Mouse (Mus musculus): ENCODE data around the gene Cdc26. TPM values are rescaled to one million over a fixed set of nuclear protein-coding genes. Genes with fewer than 3 reads are reported as not detected.

Cdc26 gene
- polyA plus RNA-seq, 1 experiment: 31.7 TPM

DNA sequence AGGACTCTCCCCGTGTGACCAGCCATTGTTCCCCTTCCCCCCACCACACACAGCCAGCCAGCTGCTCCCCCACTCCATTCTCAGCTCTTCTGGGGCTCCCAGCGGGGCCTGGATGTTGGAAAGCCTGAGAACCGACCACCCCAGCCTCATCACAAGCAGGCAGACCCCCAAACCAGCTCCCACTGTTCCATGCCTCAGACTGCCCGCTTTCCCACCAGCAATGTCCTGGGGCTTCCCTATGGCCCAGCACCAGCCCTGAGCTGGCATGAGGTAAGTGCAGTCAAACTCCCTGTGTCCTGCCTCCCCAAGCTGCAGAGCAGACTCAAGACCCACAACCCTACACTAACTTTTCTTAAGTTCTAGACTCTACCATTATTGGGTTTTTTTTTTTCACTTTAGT is 2.3 kb downstream of the Cdc26 start:
- H3K4me3 ChIP-seq (ENCODE audit: insufficient read depth, low read depth, low read length): no peak overlapping the region

GRCm38 (mm10) chr4:62398956-62399355 is 9.5 kb downstream of the Cdc26 start:
- Histone ChIP-seq H3K4me3 (ENCODE audit: insufficient read depth, low read depth, low read length) (no peak overlapping the region), H3K4me1 (ENCODE audit: control insufficient read depth, insufficient read depth, low read length) (no peaks in the 10 kb centered on the region), H3K27me3 (replicated peaks; ENCODE audit: control insufficient read depth, insufficient read depth, low read length) (no peaks in the 10 kb centered on the region), H3K36me3 (ENCODE audit: control insufficient read depth, insufficient read depth, low read length) (peaks cover 7% of the 10 kb centered on the region), H3K27ac (ENCODE audit: insufficient read depth, low read depth, low read length) (no peak overlapping the region)
- TF ChIP-seq CTCF (conservative IDR thresholded peaks at IDR 0.05; ENCODE audit: insufficient read depth, insufficient read length, low read depth, low read length) (no peak), POLR2A (IDR thresholded peaks at IDR 0.05; ENCODE audit: low read depth, low read length) (no peak)
- 77% methylated on average over 3 of the region's 3 CpGs for WGBS
- no peak for DNase-seq

More for the DNA sequence above, 2.3 kb downstream of the Cdc26 start:
- TF ChIP-seq POLR2A (IDR thresholded peaks at IDR 0.05; ENCODE audit: low read depth, low read length): no peak
- TF ChIP-seq CTCF (conservative IDR thresholded peaks at IDR 0.05; ENCODE audit: insufficient read depth, insufficient read length, low read depth, low read length): no peak
- WGBS: 83% methylated on average over 4 of the region's 4 CpGs
- no peak overlapping the region for H3K27ac ChIP-seq (ENCODE audit: insufficient read depth, low read depth, low read length)
- no peaks in the 10 kb centered on the region; the same call in 1 of the 2 replicates for H3K36me3 ChIP-seq (ENCODE audit: control insufficient read depth, insufficient read depth, low read length)
- no peaks in the 10 kb centered on the region for H3K27me3 ChIP-seq (replicated peaks; ENCODE audit: control insufficient read depth, insufficient read depth, low read length)
- H3K4me1 ChIP-seq (ENCODE audit: control insufficient read depth, insufficient read depth, low read length): peaks cover 3% of the 10 kb centered on the region; the same call in 1 of the 2 replicates
- DNase-seq: no peak

DNA sequence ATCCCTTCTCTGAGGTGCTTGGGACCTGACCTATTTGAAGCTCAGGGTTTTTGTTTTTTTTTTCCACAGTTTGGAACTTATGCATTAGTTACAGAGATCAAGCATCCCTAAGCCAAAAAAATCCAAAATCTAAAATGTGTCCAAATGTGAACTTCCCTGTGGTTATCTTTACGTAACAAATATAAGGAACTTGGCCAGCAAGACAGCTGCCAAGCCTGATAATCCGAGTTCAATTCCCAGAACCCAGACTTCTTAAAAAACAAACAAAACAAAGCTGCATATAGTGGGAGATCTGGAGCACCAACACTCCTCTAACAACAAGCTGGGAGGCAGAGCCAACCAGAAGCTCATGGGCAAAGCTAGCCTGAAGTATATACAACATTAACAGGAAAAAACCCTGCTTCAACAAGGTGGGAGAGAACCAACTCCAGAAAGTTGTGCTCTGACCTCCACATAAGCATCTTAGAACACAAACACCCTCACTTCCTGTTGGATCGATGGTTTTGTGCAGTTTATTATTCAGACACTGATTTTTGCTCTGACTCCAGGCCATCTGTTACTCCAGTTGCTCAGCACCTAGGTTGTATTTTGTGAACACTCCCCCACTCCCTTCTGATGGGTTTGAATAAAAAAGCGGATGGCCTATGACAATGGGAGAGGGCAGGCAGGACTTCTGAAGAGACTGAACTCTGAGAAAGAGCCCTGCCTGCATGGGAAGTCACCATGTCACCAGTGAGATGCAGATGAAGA is 10.7 kb downstream of the Cdc26 start:
- Histone ChIP-seq H3K27ac (ENCODE audit: insufficient read depth, low read depth, low read length) (no peak overlapping the region), H3K27me3 (replicated peaks; ENCODE audit: control insufficient read depth, insufficient read depth, low read length) (no peaks in the 10 kb centered on the region), H3K4me3 (ENCODE audit: insufficient read depth, low read depth, low read length) (no peak overlapping the region), H3K36me3 (ENCODE audit: control insufficient read depth, insufficient read depth, low read length) (peaks cover 7% of the 10 kb centered on the region), H3K4me1 (ENCODE audit: control insufficient read depth, insufficient read depth, low read length) (no peaks in the 10 kb centered on the region)
- WGBS: 70% methylated on average over 4 of the region's 4 CpGs
- TF ChIP-seq POLR2A (IDR thresholded peaks at IDR 0.05; ENCODE audit: low read depth, low read length): no peak
- no peak for DNase-seq

GRCm38 (mm10) chr4:62395806-62396205 is 12.6 kb downstream of the Cdc26 start:
- Histone ChIP-seq H3K36me3 (ENCODE audit: control insufficient read depth, insufficient read depth, low read length) (peaks cover 7% of the 10 kb centered on the region), H3K27ac (ENCODE audit: insufficient read depth, low read depth, low read length) (no peak overlapping the region), H3K27me3 (replicated peaks; ENCODE audit: control insufficient read depth, insufficient read depth, low read length) (no peaks in the 10 kb centered on the region), H3K4me1 (ENCODE audit: control insufficient read depth, insufficient read depth, low read length) (peaks cover under 1% of the 10 kb centered on the region; the same call in 1 of the 2 replicates), H3K4me3 (ENCODE audit: insufficient read depth, low read depth, low read length) (no peak overlapping the region)
- 67% methylated on average over 1 of the region's 1 CpGs for WGBS
- TF ChIP-seq CTCF (conservative IDR thresholded peaks at IDR 0.05; ENCODE audit: insufficient read depth, insufficient read length, low read depth, low read length): no peak
- no peak for TF ChIP-seq POLR2A (IDR thresholded peaks at IDR 0.05; ENCODE audit: low read depth, low read length)
- no peak for DNase-seq

- Histone ChIP-seq H3K36me3 (ENCODE audit: control insufficient read depth, insufficient read depth, low read length) (peaks cover 7% of the 10 kb centered on the region), H3K27ac (ENCODE audit: insufficient read depth, low read depth, low read length) (no peak overlapping the region), H3K27me3 (replicated peaks; ENCODE audit: control insufficient read depth, insufficient read depth, low read length) (no peaks in the 10 kb centered on the region), H3K4me1 (ENCODE audit: control insufficient read depth, insufficient read depth, low read length) (peaks cover 10% of the 10 kb centered on the region; the same call in 1 of the 2 replicates), H3K4me3 (ENCODE audit: insufficient read depth, low read depth, low read length) (no peak overlapping the region)
- peak; percentile 34 for DNase-seq
- 51% methylated on average over 6 of the region's 6 CpGs for WGBS
- no peak for TF ChIP-seq CTCF (conservative IDR thresholded peaks at IDR 0.05; ENCODE audit: insufficient read depth, insufficient read length, low read depth, low read length)
These were observed 15.0 kb downstream of the Cdc26 start for GRCm38 (mm10) chr4:62393459-62393858.

DNA sequence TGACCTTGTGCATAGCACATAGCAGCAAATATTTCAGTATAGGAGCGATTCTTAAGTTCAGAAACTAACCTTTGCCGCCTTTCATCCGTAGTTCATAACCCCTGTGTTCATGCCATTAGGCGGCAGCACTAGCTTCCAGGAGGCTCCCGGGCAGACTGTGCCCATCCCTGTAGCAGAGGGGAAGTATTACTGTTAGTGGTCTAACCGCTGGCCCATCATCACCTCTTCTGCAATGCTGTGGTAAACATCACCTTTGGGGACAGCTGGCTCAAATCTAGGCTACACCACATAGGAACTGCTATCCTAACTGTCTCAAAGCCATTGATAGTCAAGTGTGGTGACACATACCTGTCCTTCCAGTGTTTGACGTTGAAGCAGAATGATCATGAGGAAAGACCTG is 16.6 kb downstream of the Cdc26 start:
- H3K4me1 ChIP-seq (ENCODE audit: control insufficient read depth, insufficient read depth, low read length): peaks cover 10% of the 10 kb centered on the region; the same call in 1 of the 2 replicates
- H3K4me3 ChIP-seq (ENCODE audit: insufficient read depth, low read depth, low read length): no peak overlapping the region
- H3K27ac ChIP-seq (ENCODE audit: insufficient read depth, low read depth, low read length): no peak overlapping the region
- no peak for DNase-seq
- H3K36me3 ChIP-seq (ENCODE audit: control insufficient read depth, insufficient read depth, low read length): peaks cover 5% of the 10 kb centered on the region
- no peak for TF ChIP-seq CTCF (conservative IDR thresholded peaks at IDR 0.05; ENCODE audit: insufficient read depth, insufficient read length, low read depth, low read length)
- no peak for TF ChIP-seq POLR2A (IDR thresholded peaks at IDR 0.05; ENCODE audit: low read depth, low read length)
- 81% methylated on average over 7 of the region's 7 CpGs for WGBS
- H3K27me3 ChIP-seq (replicated peaks; ENCODE audit: control insufficient read depth, insufficient read depth, low read length): no peaks in the 10 kb centered on the region

DNA sequence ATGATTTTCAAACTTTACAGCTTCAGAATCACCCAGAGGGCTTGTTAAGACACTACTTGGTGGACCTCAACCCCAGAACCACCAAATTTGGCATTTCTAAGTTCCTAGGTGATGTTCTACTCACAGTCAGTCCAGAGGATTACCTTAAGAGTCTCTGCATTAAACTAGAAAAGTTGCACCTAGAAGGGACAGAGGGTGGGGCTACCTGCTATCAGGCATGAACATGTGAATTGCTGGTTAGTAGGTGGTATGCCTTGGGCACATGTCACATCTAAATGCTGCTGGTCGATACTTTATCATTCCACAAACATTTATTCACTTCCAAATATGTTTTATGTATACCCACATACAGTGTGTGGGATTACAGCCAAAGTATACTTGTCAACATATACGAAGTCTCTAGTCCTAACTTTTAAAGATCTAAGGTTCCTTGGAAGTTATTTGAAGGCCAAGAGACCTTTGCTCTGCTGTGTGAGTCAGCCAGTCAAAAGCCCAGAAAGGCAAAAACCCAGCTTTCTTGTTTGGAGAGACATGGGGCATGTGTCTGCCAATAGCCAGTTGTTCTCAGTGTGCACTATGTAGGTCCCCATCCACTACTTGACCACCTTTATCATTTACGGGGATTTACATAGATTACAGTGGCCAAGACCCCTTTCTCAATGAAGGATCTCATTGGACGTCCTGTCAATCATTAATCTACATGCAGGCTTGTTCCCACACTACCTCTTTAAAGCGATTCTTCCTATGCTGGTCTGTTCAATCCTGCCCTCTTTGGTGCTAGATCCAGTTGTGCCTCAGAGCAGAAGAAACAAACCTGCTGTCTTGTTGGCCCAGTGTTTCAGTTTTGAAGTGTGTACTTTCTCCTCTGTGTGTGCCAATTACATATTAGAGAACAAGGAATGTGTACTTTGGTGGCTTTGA is 18.6 kb downstream of the Cdc26 start:
- DNase-seq: peak; percentile 68
- TF ChIP-seq POLR2A (IDR thresholded peaks at IDR 0.05; ENCODE audit: low read depth, low read length): no peak
- no peak for TF ChIP-seq CTCF (conservative IDR thresholded peaks at IDR 0.05; ENCODE audit: insufficient read depth, insufficient read length, low read depth, low read length)
- H3K4me1 ChIP-seq (ENCODE audit: control insufficient read depth, insufficient read depth, low read length): peaks cover 10% of the 10 kb centered on the region; the same call in 1 of the 2 replicates
- no peaks in the 10 kb centered on the region for H3K27me3 ChIP-seq (replicated peaks; ENCODE audit: control insufficient read depth, insufficient read depth, low read length)
- no peaks in the 10 kb centered on the region; the same call in 1 of the 2 replicates for H3K36me3 ChIP-seq (ENCODE audit: control insufficient read depth, insufficient read depth, low read length)
- H3K4me3 ChIP-seq (ENCODE audit: insufficient read depth, low read depth, low read length): no peak overlapping the region
- WGBS: 55% methylated on average over 5 of the region's 5 CpGs
- peak overlapping the region; percentile 45 for H3K27ac ChIP-seq (ENCODE audit: insufficient read depth, low read depth, low read length)

All from kidney, adult 2 months (tissue).